Mouse (Mus musculus) midbrain, embryonic 15.5 days (tissue): ENCODE measurements around the gene Ly6g6c. TPM values are rescaled to one million over a fixed set of nuclear protein-coding genes. Genes with fewer than 3 reads are reported as not detected.

Experiments
- ATAC-seq: fragments of 200-750 bp; cut with Nextera tagmentation; replicated peaks from 2 replicates; pipeline ENCODE4 v1.8.0; 2017; ENCODE audit warnings: moderate TSS enrichment
- H3K27ac ChIP-seq: fragments of 300-500 bp; sonication (generic); 2 replicates; pipeline ENCODE4 v1.5.1; 2015; ENCODE audit warnings: mild to moderate bottlenecking, inconsistent platforms
- H3K27me3 ChIP-seq: fragments of 300-500 bp; sonication (generic); replicated peaks from 2 replicates; pipeline ENCODE4 v1.6.1; 2015; ENCODE audit warnings: inconsistent platforms
- H3K36me3 ChIP-seq: fragments of 300-500 bp; sonication (generic); replicated peaks from 2 replicates; pipeline ENCODE4 v1.6.1; 2015; ENCODE audit warnings: inconsistent platforms
- H3K4me1 ChIP-seq: fragments of 300-500 bp; sonication (generic); 2 replicates; pipeline ENCODE4 v1.6.1; 2015; ENCODE audit warnings: inconsistent platforms
- H3K4me2 ChIP-seq: fragments of 300-500 bp; sonication (generic); 2 replicates; pipeline ENCODE4 v1.6.1; 2015; ENCODE audit warnings: inconsistent platforms, mild to moderate bottlenecking, moderate library complexity
- H3K4me3 ChIP-seq: fragments of 300-500 bp; sonication (generic); 2 replicates; pipeline ENCODE4 v1.5.1; 2015; ENCODE audit warnings: mild to moderate bottlenecking, inconsistent platforms
- H3K9ac ChIP-seq: fragments of 300-500 bp; sonication (generic); 2 replicates; pipeline ENCODE4 v1.6.1; 2015; ENCODE audit warnings: mild to moderate bottlenecking, inconsistent platforms
- H3K9me3 ChIP-seq: fragments of 300-500 bp; sonication (generic); 2 replicates; pipeline ENCODE4 v1.6.1; 2016; ENCODE audit warnings: inconsistent platforms
- WGBS: fragments of 180-500 bp; shearing (Covaris S2); methylation state at CpG from one replicate; pipeline ENCODE4 v1.1.7; 2015; ENCODE audit warnings: mixed read lengths; 5-methylcytosine and 5-hydroxymethylcytosine counted together
- polyA plus RNA-seq: library from polyadenylated mRNA; unstranded; fragments of >200 nt; fragmentation: Nextera tagmentation; extraction: Ambion mirVana; gene quantifications from 2 replicates; pipeline ENCODE4 v1.2.1, GENCODE M21; 2015

The Ly6g6c gene
- polyA plus RNA-seq, 1 experiment from 2014 or later = not detected

- Histone ChIP-seq H3K4me2 (no peak overlapping the region), H3K9me3 (no peaks in the 10 kb centered on the region), H3K27ac (no peak overlapping the region), H3K9ac (no peak overlapping the region), H3K36me3 (no peaks in the 10 kb centered on the region), H3K27me3 (no peaks in the 10 kb centered on the region), H3K4me1 (no peaks in the 10 kb centered on the region), H3K4me3 (no peak overlapping the region)
- WGBS = 86% methylated on average over 11 of the region's 11 CpGs
- no peak for ATAC-seq
These were observed 25.9 kb upstream of the Ly6g6c start for GRCm38 (mm10) chr17:35039121-35039873.

- no peak overlapping the region for H3K4me2 ChIP-seq
- H3K9ac ChIP-seq = no peak overlapping the region
- no peak overlapping the region for H3K27ac ChIP-seq
- H3K27me3 ChIP-seq = no peaks in the 10 kb centered on the region
- no peak for ATAC-seq
- no peak overlapping the region for H3K4me3 ChIP-seq
- H3K9me3 ChIP-seq = no peaks in the 10 kb centered on the region
- H3K4me1 ChIP-seq = peaks cover 8% of the 10 kb centered on the region
- H3K36me3 ChIP-seq = no peaks in the 10 kb centered on the region
- WGBS = 88% methylated on average over 4 of the region's 4 CpGs
These were observed 21.4 kb upstream of the Ly6g6c start for GRCm38 (mm10) chr17:35043794-35044193.

GRCm38 (mm10) chr17:35044904-35045806 is 20.0 kb upstream of the Ly6g6c start:
- Histone ChIP-seq H3K9me3 (no peaks in the 10 kb centered on the region), H3K9ac (no peak overlapping the region), H3K4me2 (peak overlapping the region; percentile 95), H3K27ac (no peak overlapping the region), H3K36me3 (no peaks in the 10 kb centered on the region), H3K27me3 (no peaks in the 10 kb centered on the region), H3K4me1 (peaks cover 16% of the 10 kb centered on the region), H3K4me3 (0 out of 2 replicates have a peak overlapping the region, but pooled peaks have one; percentile 64)
- no peak for ATAC-seq
- WGBS = 88% methylated on average over 7 of the region's 7 CpGs

GRCm38 (mm10) chr17:35045807-35046680 is 19.1 kb upstream of the Ly6g6c start:
- Histone ChIP-seq H3K4me2 (peak overlapping the region; percentile 95), H3K27me3 (no peaks in the 10 kb centered on the region), H3K4me1 (peaks cover 18% of the 10 kb centered on the region), H3K9ac (peak overlapping the region; percentile 57), H3K27ac (peak overlapping the region; percentile 53), H3K36me3 (no peaks in the 10 kb centered on the region), H3K9me3 (no peaks in the 10 kb centered on the region), H3K4me3 (peak overlapping the region; percentile 64)
- 5% methylated on average over 46 of the region's 48 CpGs for WGBS
- ATAC-seq = peak; percentile 82; the same call in 1 of the 2 replicates

- Histone ChIP-seq H3K4me3 (peak within 1 kb of the TSS; percentile 64), H3K27ac (peak within 1 kb of the TSS; percentile 53), H3K4me2 (peak within 1 kb of the TSS; percentile 95), H3K36me3 (no peaks in the 10 kb centered on the region), H3K27me3 (no peaks in the 10 kb centered on the region), H3K9me3 (no peaks in the 10 kb centered on the region), H3K4me1 (peaks cover 26% of the 10 kb centered on the region), H3K9ac (peak within 1 kb of the TSS; percentile 57)
- 3% methylated on average over 33 of the region's 33 CpGs for WGBS
- peak; percentile 99 for ATAC-seq
These were observed 18.3 kb upstream of the Ly6g6c start, which contains the start of gene Msh5 for GRCm38 (mm10) chr17:35046681-35047455. Gene Msh5 (minus strand): TSS chr17:35046745.

- no peak for ATAC-seq
- no peak overlapping the region for H3K9ac ChIP-seq
- no peaks in the 10 kb centered on the region for H3K9me3 ChIP-seq
- H3K4me3 ChIP-seq = no peak overlapping the region
- WGBS = 49% methylated on average over 1 of the region's 1 CpGs
- no peaks in the 10 kb centered on the region for H3K27me3 ChIP-seq
- no peak overlapping the region for H3K4me2 ChIP-seq
- peaks cover 32% of the 10 kb centered on the region for H3K4me1 ChIP-seq
- no peaks in the 10 kb centered on the region for H3K36me3 ChIP-seq
- no peak overlapping the region for H3K27ac ChIP-seq
These were observed 17.5 kb upstream of the Ly6g6c start for GRCm38 (mm10) chr17:35047688-35048087.

- Histone ChIP-seq H3K9ac (no peak overlapping the region), H3K27me3 (no peaks in the 10 kb centered on the region), H3K27ac (no peak overlapping the region), H3K4me1 (peaks cover 32% of the 10 kb centered on the region), H3K4me3 (no peak overlapping the region), H3K36me3 (no peaks in the 10 kb centered on the region), H3K9me3 (no peaks in the 10 kb centered on the region), H3K4me2 (no peak overlapping the region)
- ATAC-seq = no peak
- WGBS = 43% methylated on average over 10 of the region's 11 CpGs
These were observed 16.8 kb upstream of the Ly6g6c start for GRCm38 (mm10) chr17:35048149-35048931.

- WGBS = 59% methylated on average over 5 of the region's 5 CpGs
- no peak for ATAC-seq
- peak overlapping the region; percentile 54; the same call in 1 of the 2 replicates for H3K4me2 ChIP-seq
These were observed 16.2 kb upstream of the Ly6g6c start for GRCm38 (mm10) chr17:35048932-35049440.

GRCm38 (mm10) chr17:35049561-35050016 is 15.6 kb upstream of the Ly6g6c start, which contains the start of gene Clic1:
Gene Clic1 (plus strand): TSS chr17:35049966.
- Histone ChIP-seq H3K9ac (peak within 1 kb of the TSS; percentile 47), H3K27me3 (no peaks in the 10 kb centered on the region), H3K4me3 (peak within 1 kb of the TSS; percentile 35), H3K9me3 (no peaks in the 10 kb centered on the region), H3K4me1 (peaks cover 32% of the 10 kb centered on the region), H3K27ac (peak within 1 kb of the TSS; percentile 83), H3K4me2 (peak within 1 kb of the TSS; percentile 54), H3K36me3 (no peaks in the 10 kb centered on the region)
- WGBS = 5% methylated on average over 11 of the region's 11 CpGs
- ATAC-seq = no peak

More at GRCm38 (mm10) chr17:35048932-35049440, 16.2 kb upstream of the Ly6g6c start:
- H3K27me3 ChIP-seq = no peaks in the 10 kb centered on the region
- H3K9ac ChIP-seq = no peak overlapping the region
- H3K36me3 ChIP-seq = no peaks in the 10 kb centered on the region
- H3K4me1 ChIP-seq = peaks cover 32% of the 10 kb centered on the region
- H3K27ac ChIP-seq = peak overlapping the region; percentile 83; the same call in 1 of the 2 replicates
- H3K4me3 ChIP-seq = no peak overlapping the region
- no peaks in the 10 kb centered on the region for H3K9me3 ChIP-seq

GRCm38 (mm10) chr17:35050126-35050750 is 14.9 kb upstream of the Ly6g6c start:
- Histone ChIP-seq H3K4me2 (peak overlapping the region; percentile 54), H3K9ac (peak overlapping the region; percentile 47), H3K36me3 (no peaks in the 10 kb centered on the region), H3K4me1 (peaks cover 32% of the 10 kb centered on the region), H3K27me3 (no peaks in the 10 kb centered on the region), H3K27ac (peak overlapping the region; percentile 83), H3K4me3 (peak overlapping the region; percentile 35), H3K9me3 (no peaks in the 10 kb centered on the region)
- WGBS = 2% methylated on average over 27 of the region's 27 CpGs
- ATAC-seq = no peak
